In genomic region chr13:93992342-93992882, GRCm38 (mm10) we compare ENCODE assay signal across 21 mouse cellular contexts.
DNase-seq lines count a peak whose midpoint lies in the region; ATAC-seq and TF ChIP-seq lines count a peak whose summit lies in the region.
"Had no signal": no experiment of that assay in that cellular context is flagged by ENCODE, and none has a peak within 500 bp of the region (broad histone marks: within the 10 kb centered on the region; RNA-seq: fewer than 3 reads in every experiment).

No protein-coding gene starts in this region.

- no peaks in the 10 kb centered on the region for H3K79me2 ChIP-seq in myocyte (ENCODE audit: control insufficient read depth, insufficient read depth)

- H3K9me3 ChIP-seq in heart, embryonic 14.5 days (ENCODE audit: control insufficient read depth, low read length): no peaks in the 10 kb centered on the region
- H3K9me3 ChIP-seq: embryonic facial prominence, embryonic 12.5 days; limb, embryonic 12.5 days; liver, embryonic 13.5 days; midbrain, embryonic 15.5 days; neural tube, embryonic 15.5 days had no signal

- H3K4me1 ChIP-seq in heart, embryonic 14.5 days (ENCODE audit: control insufficient read depth in 2 of 2, insufficient read depth in 2 of 2, low read length in 2 of 2): peaks cover 26 to 33% of the 10 kb centered on the region in 2 experiments
- H3K4me1 ChIP-seq: midbrain, embryonic 15.5 days had no signal

- H3K27me3 ChIP-seq in heart, embryonic 14.5 days (ENCODE audit: control insufficient read depth, insufficient read depth, low read length): no peaks in the 10 kb centered on the region
- H3K27me3 ChIP-seq in myocyte (ENCODE audit: control insufficient read depth, insufficient read depth, insufficient read length): no peaks in the 10 kb centered on the region
- H3K27me3 ChIP-seq: embryonic facial prominence, embryonic 12.5 days; limb, embryonic 12.5 days; liver, embryonic 13.5 days; midbrain, embryonic 15.5 days; neural tube, embryonic 15.5 days had no signal

- no peak overlapping the region for H3ac ChIP-seq in myocyte (ENCODE audit: control insufficient read depth, insufficient read length)

- DNase-seq in heart, adult 8-10 months (ENCODE audit: low spot score): no peak
- DNase-seq in lung, postnatal 10 days: peak; percentile 22
- DNase-seq in lung, adult 18-20 months: no peak
- peak; percentile 49 for DNase-seq in NIH3T3 (ENCODE audit: low read depth)
- DNase-seq in kidney, adult 18-20 months: no peak
- DNase-seq: adrenal gland, postnatal 10 days; cerebellum, adult 9-11 months; gastrocnemius, postnatal 10 days; liver, embryonic 13.5 days; right cerebral cortex, postnatal 14 days; spleen, adult 18-20 months; thymus, postnatal 4 days had no signal

- no peaks in the 10 kb centered on the region for H3K36me3 ChIP-seq in heart, embryonic 14.5 days (ENCODE audit: control insufficient read depth, insufficient read depth, low read length)
- H3K36me3 ChIP-seq in myocyte (ENCODE audit: control insufficient read depth, insufficient read depth): no peaks in the 10 kb centered on the region
- H3K36me3 ChIP-seq: embryonic facial prominence, embryonic 12.5 days; limb, embryonic 12.5 days; liver, embryonic 13.5 days; midbrain, embryonic 15.5 days; neural tube, embryonic 15.5 days had no signal

- H3K27ac ChIP-seq in heart, embryonic 14.5 days (replicated peaks in 1 of 2; ENCODE audit: control insufficient read depth in 1 of 2, insufficient read depth in 1 of 2, low read depth in 2 of 2, low read length in 2 of 2): peak overlapping the region; percentile 4 to 35; a peak in 2 of 4 replicates
- H3K27ac ChIP-seq: embryonic facial prominence, embryonic 12.5 days; hindbrain, postnatal 0 days; limb, embryonic 12.5 days; liver, embryonic 13.5 days; midbrain, embryonic 15.5 days; neural tube, embryonic 15.5 days had no signal

- no peak for TF ChIP-seq POLR2A in myocyte (IDR thresholded peaks at IDR 0.05; ENCODE audit: insufficient read length, low read depth)

- 92% methylated on average over 5 of the region's 5 CpGs for WGBS in heart, embryonic 14.5 days

- no peak overlapping the region for H3K4me3 ChIP-seq in heart, embryonic 14.5 days (ENCODE audit: control insufficient read depth in 1 of 2, insufficient read depth in 1 of 2, low read depth in 1 of 2, low read length in 2 of 2)
- no peak overlapping the region for H3K4me3 ChIP-seq in myocyte
- H3K4me3 ChIP-seq: embryonic facial prominence, embryonic 12.5 days; limb, embryonic 12.5 days; liver, embryonic 13.5 days; midbrain, embryonic 15.5 days; neural tube, embryonic 15.5 days had no signal

- no peak overlapping the region for H3K9ac ChIP-seq in heart, embryonic 14.5 days (ENCODE audit: low read length)
- H3K9ac ChIP-seq: embryonic facial prominence, embryonic 12.5 days; limb, embryonic 12.5 days; liver, embryonic 13.5 days; midbrain, embryonic 15.5 days; neural tube, embryonic 15.5 days had no signal

- ATAC-seq in heart, embryonic 14.5 days (ENCODE audit: insufficient number of reproducible peaks, insufficient read depth, low FRiP score, low read depth): no peak
- ATAC-seq: forebrain, embryonic 14.5 days; hindbrain, postnatal 0 days; intestine, postnatal 0 days; midbrain, embryonic 15.5 days had no signal

- H3K4me2 ChIP-seq in heart, embryonic 14.5 days (ENCODE audit: low read length): no peak overlapping the region
- H3K4me2 ChIP-seq in myocyte (ENCODE audit: low read depth): no peak overlapping the region
- H3K4me2 ChIP-seq: embryonic facial prominence, embryonic 12.5 days; limb, embryonic 12.5 days; liver, embryonic 13.5 days; midbrain, embryonic 15.5 days; neural tube, embryonic 15.5 days had no signal

TF ChIP-seq in myocyte, 11 proteins besides CTCF, POLR2A, EP300 and RAD21:
- TF ChIP-seq TCF3 (IDR thresholded peaks at IDR 0.05; ENCODE audit: insufficient read length, low read depth) (no peak), MYOG (IDR thresholded peaks at IDR 0.05; ENCODE audit: control insufficient read depth in 1 of 3, insufficient read depth in 1 of 3, insufficient read length in 2 of 3, low read depth in 2 of 3) (no peak), MYOD1 (IDR thresholded peaks at IDR 0.05; ENCODE audit: control insufficient read depth in 1 of 3, insufficient read length in 2 of 3, low read depth in 2 of 3) (peak in 1 of 3 experiments; percentile 30), REST (IDR thresholded peaks at IDR 0.05; ENCODE audit: insufficient read depth, insufficient read length) (no peak), USF1 (IDR thresholded peaks at IDR 0.05; ENCODE audit: low read depth) (peak; percentile 92), SRF (IDR thresholded peaks at IDR 0.05; ENCODE audit: control insufficient read depth, insufficient read length, low read depth) (no peak), E2F4 (IDR thresholded peaks at IDR 0.05; ENCODE audit: insufficient read depth) (no peak), TCF12 (IDR thresholded peaks at IDR 0.05; ENCODE audit: insufficient read depth, poor library complexity, severe bottlenecking) (no peak), MAX (IDR thresholded peaks at IDR 0.05; ENCODE audit: low read depth) (no peak)

Comparison
In these comparisons a context has a peak if more than half of its experiments do, and no peak if none do; other contexts are left out.
1. DNase-seq: peak in lung, postnatal 10 days (single experiment) and NIH3T3 (single experiment); none in heart, adult 8-10 months (single experiment), lung, adult 18-20 months (0 of 2) and kidney, adult 18-20 months (single experiment).